Comparison of ENCODE assay signal across 3 mouse cellular contexts in the genomic region with DNA sequence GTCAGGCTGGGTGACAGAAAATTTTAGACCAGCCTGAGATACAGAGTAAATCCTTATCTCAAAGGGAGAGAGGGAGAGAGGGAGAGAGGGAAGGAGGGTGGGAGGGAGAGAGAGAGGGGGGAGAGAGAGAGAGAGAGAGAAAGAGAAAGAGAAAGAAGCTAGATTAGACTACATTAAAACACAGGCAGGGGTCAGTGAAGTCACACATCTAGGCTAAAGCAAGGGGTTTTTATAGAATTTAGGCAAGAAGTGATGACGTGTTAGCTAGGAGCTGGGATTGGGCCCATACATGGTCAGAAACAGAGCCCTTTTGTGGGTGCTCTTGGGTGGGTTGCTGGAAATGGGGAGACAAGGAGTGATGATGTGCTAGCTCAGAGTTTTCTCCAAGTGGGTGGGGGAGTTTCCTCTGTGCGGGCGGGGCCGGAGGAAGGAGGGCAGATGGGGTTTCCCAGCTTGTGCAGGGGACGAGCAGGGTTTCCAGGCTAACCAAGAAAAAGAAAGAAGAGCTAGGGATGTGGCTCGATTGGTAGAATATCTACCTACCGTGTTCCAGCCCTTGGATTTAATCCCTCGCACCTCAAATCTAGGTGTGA.
"Had no signal": no experiment of that assay in that cellular context is flagged by ENCODE, and none has a peak within 500 bp of the region (broad histone marks: within the 10 kb centered on the region; RNA-seq: fewer than 3 reads in every experiment).

No protein-coding gene starts in this region.

- DNase-seq: kidney, postnatal 14 days; midbrain, embryonic 14.5 days; thymus, postnatal 4 days had no signal
